Mouse (Mus musculus) forebrain, embryonic 10.5 days (tissue): ENCODE data around the gene Vav3. TPM values are rescaled to one million over a fixed set of nuclear protein-coding genes. Genes with fewer than 3 reads are reported as not detected.

ENCODE experiments used
- DNase-seq: peaks from one replicate; pipeline ENCODE4 v3.0.0-alpha.2; 2017; ENCODE audit warnings: low spot score; ENCODE audit errors: extremely low spot score
- H3K27ac ChIP-seq: fragments of 300-500 bp; sonication (generic); 2 replicates; pipeline ENCODE4 v1.5.1; 2016; ENCODE audit warnings: mild to moderate bottlenecking
- H3K27me3 ChIP-seq: fragments of 300-500 bp; sonication (generic); 2 replicates; pipeline ENCODE4 v1.6.1; 2016; ENCODE audit warnings: mild to moderate bottlenecking; ENCODE audit not compliant: poor library complexity, severe bottlenecking
- H3K36me3 ChIP-seq: fragments of 300-500 bp; sonication (generic); replicated peaks from 2 replicates; pipeline ENCODE4 v1.6.1; 2016; ENCODE audit warnings: mild to moderate bottlenecking, moderate library complexity
- H3K4me1 ChIP-seq: fragments of 300-500 bp; sonication (generic); 2 replicates; pipeline ENCODE4 v1.6.1; 2016
- H3K4me3 ChIP-seq: fragments of 300-500 bp; sonication (generic); 2 replicates; pipeline ENCODE4 v1.5.1; 2016; ENCODE audit warnings: mild to moderate bottlenecking, moderate library complexity
- H3K9me3 ChIP-seq: fragments of 300-500 bp; sonication (generic); 2 replicates; pipeline ENCODE4 v1.6.1; 2016; ENCODE audit warnings: mild to moderate bottlenecking, moderate library complexity
- WGBS: fragments of 180-500 bp; shearing (Covaris S2); methylation state at CpG from one replicate; pipeline ENCODE4 v1.1.7; 2016; 5-methylcytosine and 5-hydroxymethylcytosine counted together
- polyA plus RNA-seq: library from polyadenylated mRNA; unstranded; fragments of >200 nt; fragmentation: Nextera tagmentation; extraction: Ambion mirVana; gene quantifications from 2 replicates; pipeline ENCODE4 v1.2.1, GENCODE M21; 2016

Gene Vav3
- polyA plus RNA-seq, 1 experiment from 2014 or later = 4.1 TPM

GRCm38 (mm10) chr3:109585946-109586345 is 245.5 kb downstream of the Vav3 start:
- H3K4me3 ChIP-seq = no peak overlapping the region
- no peaks in the 10 kb centered on the region for H3K9me3 ChIP-seq
- H3K4me1 ChIP-seq = no peaks in the 10 kb centered on the region
- DNase-seq = no peak
- H3K27ac ChIP-seq = no peak overlapping the region
- H3K27me3 ChIP-seq = no peaks in the 10 kb centered on the region
- no peaks in the 10 kb centered on the region for H3K36me3 ChIP-seq

DNA sequence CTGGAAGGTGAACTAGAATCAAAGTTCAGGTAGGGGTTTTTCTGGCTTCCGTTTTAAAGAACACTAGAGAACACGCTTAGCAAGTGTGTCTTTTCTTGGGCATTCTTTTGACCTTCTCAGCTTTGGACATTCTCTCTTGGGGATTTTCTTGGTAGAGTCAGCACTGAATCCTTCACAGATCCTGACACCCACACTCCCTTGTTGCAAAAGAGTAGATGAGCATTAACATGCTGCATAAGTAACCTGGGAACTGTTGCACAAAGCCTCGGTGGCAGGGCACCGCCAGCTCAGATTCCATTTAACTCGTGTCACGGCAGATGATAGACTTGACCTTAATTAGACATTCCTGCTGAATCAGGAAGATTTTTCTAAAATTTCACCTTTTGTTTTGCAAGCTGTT is 252.5 kb downstream of the Vav3 start:
- Histone ChIP-seq H3K27ac (no peak overlapping the region), H3K9me3 (no peaks in the 10 kb centered on the region), H3K4me1 (no peaks in the 10 kb centered on the region), H3K36me3 (no peaks in the 10 kb centered on the region), H3K4me3 (no peak overlapping the region), H3K27me3 (no peaks in the 10 kb centered on the region)
- 89% methylated on average over 6 of the region's 6 CpGs for WGBS
- DNase-seq = no peak

DNA sequence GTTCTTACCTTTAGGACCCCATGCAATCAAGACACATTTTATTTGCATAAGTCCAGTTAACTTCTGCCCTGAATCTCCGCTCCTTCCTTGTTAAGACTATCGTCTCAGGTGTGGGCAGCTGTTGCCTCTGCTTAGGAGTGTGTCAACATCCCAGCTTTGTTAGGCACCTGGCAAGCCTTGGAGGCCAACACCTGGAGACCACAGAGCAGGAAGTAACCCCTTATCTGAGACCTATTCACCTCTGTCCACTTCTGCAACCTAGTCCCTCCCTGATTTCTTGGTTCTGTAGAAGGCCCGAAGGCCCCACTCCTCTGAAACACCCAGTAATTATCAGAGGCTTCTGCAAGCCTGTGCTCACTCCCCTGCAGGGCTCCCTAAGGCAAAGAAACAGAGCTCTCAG is 255.6 kb downstream of the Vav3 start:
- Histone ChIP-seq H3K27ac (no peak overlapping the region), H3K4me1 (no peaks in the 10 kb centered on the region)
- 84% methylated on average over 3 of the region's 3 CpGs for WGBS

DNA sequence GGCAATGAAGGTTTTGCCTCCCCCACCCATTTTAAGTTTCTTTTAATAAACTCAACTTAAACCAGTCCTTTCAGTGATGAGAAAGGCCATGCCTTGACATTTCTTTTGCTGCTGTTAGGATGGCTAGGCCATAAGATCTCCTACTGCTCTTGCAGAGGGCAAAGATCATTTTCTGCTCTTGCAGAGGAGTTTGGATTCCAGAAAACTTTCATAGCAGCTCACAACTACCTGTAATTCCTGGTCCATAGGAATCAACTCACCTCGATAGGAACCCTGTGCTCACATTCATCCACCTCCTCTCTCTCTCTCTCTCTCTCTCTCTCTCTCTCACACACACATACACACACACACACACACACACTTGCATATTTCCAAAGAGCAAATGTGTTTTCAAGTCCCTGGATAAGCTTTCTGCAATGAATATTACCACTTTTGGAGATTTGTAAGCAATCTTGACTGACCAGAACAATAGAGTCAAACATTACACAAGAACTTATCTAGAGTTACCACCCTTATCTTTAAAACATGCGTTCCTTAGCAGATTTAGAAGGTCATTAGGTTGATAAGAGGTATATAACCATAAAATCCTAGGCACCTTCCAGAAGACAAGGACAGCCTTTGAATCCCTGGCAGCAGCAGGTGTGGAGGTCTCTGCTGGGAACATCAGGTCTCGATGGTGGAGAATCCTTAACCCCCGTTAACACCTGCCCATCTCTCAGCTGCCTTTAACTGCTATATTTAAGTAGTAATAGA is 260.4 kb downstream of the Vav3 start:
- H3K36me3 ChIP-seq = no peaks in the 10 kb centered on the region
- no peaks in the 10 kb centered on the region for H3K9me3 ChIP-seq
- 95% methylated on average over 4 of the region's 4 CpGs for WGBS
- no peak overlapping the region for H3K4me3 ChIP-seq
- H3K4me1 ChIP-seq = no peaks in the 10 kb centered on the region
- no peak overlapping the region for H3K27ac ChIP-seq
- no peak for DNase-seq
- no peaks in the 10 kb centered on the region for H3K27me3 ChIP-seq

More for the DNA sequence above, 255.6 kb downstream of the Vav3 start:
- Histone ChIP-seq H3K9me3 (no peaks in the 10 kb centered on the region), H3K36me3 (no peaks in the 10 kb centered on the region), H3K27me3 (no peaks in the 10 kb centered on the region), H3K4me3 (no peak overlapping the region)
- DNase-seq = no peak

DNA sequence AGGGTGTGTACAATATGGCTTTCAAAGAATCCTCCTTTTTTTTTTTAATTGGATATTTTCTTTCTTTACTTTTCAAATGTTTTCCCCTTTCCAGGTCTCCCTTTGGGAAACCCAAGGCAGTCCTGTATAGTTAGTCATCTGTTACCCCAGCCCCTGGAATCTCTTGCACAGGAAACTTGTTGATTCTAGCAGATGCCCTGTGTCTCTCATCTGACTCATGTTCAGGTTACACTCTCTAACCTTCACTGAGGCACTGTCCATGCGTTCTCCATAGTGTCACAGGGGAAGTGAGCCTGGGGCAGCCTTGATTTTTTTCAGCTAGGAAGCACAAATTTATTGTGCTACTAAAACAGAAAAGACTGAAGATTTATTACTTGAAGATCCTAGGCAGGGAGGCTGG is 262.3 kb downstream of the Vav3 start:
- Histone ChIP-seq H3K4me3 (no peak overlapping the region), H3K4me1 (no peaks in the 10 kb centered on the region), H3K27ac (no peak overlapping the region), H3K9me3 (no peaks in the 10 kb centered on the region), H3K36me3 (no peaks in the 10 kb centered on the region), H3K27me3 (no peaks in the 10 kb centered on the region)
- DNase-seq = no peak
- 91% methylated on average over 1 of the region's 1 CpGs for WGBS

- Histone ChIP-seq H3K9me3 (no peaks in the 10 kb centered on the region), H3K36me3 (no peaks in the 10 kb centered on the region), H3K4me1 (no peaks in the 10 kb centered on the region), H3K4me3 (no peak overlapping the region), H3K27me3 (no peaks in the 10 kb centered on the region), H3K27ac (no peak overlapping the region)
- no peak for DNase-seq
- WGBS = 86% methylated on average over 2 of the region's 2 CpGs
These were observed 265.7 kb downstream of the Vav3 start for GRCm38 (mm10) chr3:109606121-109606520.

- DNase-seq = no peak
- H3K4me1 ChIP-seq = no peaks in the 10 kb centered on the region
- no peaks in the 10 kb centered on the region for H3K36me3 ChIP-seq
- no peak overlapping the region for H3K4me3 ChIP-seq
- H3K27me3 ChIP-seq = no peaks in the 10 kb centered on the region
- 74% methylated on average over 3 of the region's 3 CpGs for WGBS
- no peaks in the 10 kb centered on the region for H3K9me3 ChIP-seq
- H3K27ac ChIP-seq = no peak overlapping the region
These were observed 281.3 kb downstream of the Vav3 start for GRCm38 (mm10) chr3:109621721-109622120.

DNA sequence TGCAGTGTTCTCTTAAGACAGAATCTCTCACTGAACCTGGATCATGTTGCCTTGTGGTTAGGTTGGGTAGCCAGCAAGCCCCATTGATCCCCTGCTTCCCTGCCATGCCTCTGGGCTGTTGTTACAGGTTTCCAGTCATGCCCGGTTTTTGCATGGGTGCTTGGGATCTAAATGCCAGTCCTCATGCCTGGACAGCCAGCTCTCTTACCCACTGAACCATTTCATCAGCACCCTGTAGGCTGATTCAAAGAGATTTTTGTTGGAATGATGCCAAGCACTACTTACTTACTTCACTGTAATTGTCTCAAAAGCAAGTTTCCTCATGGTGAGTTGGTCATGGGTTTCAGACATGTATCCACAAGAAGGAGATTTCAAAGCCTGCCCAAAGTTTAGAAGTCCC is 281.9 kb downstream of the Vav3 start:
- H3K27me3 ChIP-seq = no peaks in the 10 kb centered on the region
- no peak overlapping the region for H3K27ac ChIP-seq
- DNase-seq = no peak
- H3K4me3 ChIP-seq = no peak overlapping the region
- H3K4me1 ChIP-seq = no peaks in the 10 kb centered on the region
- 87% methylated on average over 1 of the region's 1 CpGs for WGBS
- H3K9me3 ChIP-seq = no peaks in the 10 kb centered on the region
- no peaks in the 10 kb centered on the region for H3K36me3 ChIP-seq

- H3K27me3 ChIP-seq = no peaks in the 10 kb centered on the region
- H3K9me3 ChIP-seq = no peaks in the 10 kb centered on the region
- H3K4me3 ChIP-seq = no peak overlapping the region
- H3K4me1 ChIP-seq = no peaks in the 10 kb centered on the region
- H3K36me3 ChIP-seq = no peaks in the 10 kb centered on the region
- H3K27ac ChIP-seq = no peak overlapping the region
- no peak for DNase-seq
- WGBS = 69% methylated on average over 1 of the region's 1 CpGs
These were observed 282.4 kb downstream of the Vav3 start for GRCm38 (mm10) chr3:109622816-109623215.

DNA sequence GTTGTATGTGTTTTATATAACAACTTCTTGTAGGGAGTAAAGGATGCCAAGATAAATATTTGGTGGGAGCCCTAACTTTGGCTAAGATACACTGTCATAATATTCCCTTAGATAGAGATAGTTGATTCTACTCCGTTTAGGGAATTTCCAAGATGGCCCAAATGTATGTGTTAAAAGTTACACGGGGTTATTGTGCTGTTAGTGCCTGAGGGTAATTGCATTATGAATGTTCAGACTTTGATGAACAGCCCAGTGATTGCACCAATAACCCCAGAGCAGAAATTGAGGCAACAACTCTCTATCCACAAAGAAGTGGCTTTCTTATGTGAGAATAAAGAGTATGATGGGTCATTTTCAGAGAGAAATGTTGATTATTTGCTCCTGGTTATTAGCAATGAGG is 283.3 kb downstream of the Vav3 start:
- DNase-seq = no peak
- H3K36me3 ChIP-seq = no peaks in the 10 kb centered on the region
- H3K27ac ChIP-seq = no peak overlapping the region
- no peaks in the 10 kb centered on the region for H3K9me3 ChIP-seq
- 86% methylated on average over 2 of the region's 2 CpGs for WGBS
- no peaks in the 10 kb centered on the region for H3K27me3 ChIP-seq
- H3K4me1 ChIP-seq = no peaks in the 10 kb centered on the region
- no peak overlapping the region for H3K4me3 ChIP-seq

DNA sequence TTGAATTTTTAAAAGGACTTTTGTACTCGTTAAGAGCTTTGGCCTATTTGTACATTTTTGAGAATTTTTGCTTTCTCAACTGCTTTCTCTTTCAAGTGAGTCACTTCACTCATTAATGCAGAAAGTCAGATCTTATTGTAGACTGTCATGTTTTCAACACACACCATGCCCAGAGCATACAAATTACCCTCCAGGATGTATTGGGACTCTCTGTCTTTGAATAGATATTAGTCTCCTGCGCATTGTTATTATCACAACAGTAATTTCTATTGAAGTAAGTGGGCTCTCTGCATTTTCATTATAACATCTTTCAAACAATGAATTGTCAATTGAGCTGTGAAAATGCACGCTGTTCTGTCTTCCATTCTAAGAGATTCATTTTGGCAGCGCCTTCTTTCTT is 295.6 kb downstream of the Vav3 start:
- H3K4me3 ChIP-seq = no peak overlapping the region
- H3K27ac ChIP-seq = no peak overlapping the region
- no peaks in the 10 kb centered on the region for H3K27me3 ChIP-seq
- no peaks in the 10 kb centered on the region for H3K9me3 ChIP-seq
- WGBS = 73% methylated on average over 4 of the region's 4 CpGs
- H3K36me3 ChIP-seq = no peaks in the 10 kb centered on the region
- peaks cover 20% of the 10 kb centered on the region for H3K4me1 ChIP-seq
- DNase-seq = no peak

GRCm38 (mm10) chr3:109639386-109639785 is 298.9 kb downstream of the Vav3 start:
- 91% methylated on average over 1 of the region's 1 CpGs for WGBS
- H3K4me1 ChIP-seq = peaks cover 20% of the 10 kb centered on the region
- no peaks in the 10 kb centered on the region for H3K36me3 ChIP-seq
- no peaks in the 10 kb centered on the region for H3K9me3 ChIP-seq
- H3K4me3 ChIP-seq = no peak overlapping the region
- no peaks in the 10 kb centered on the region for H3K27me3 ChIP-seq
- no peak for DNase-seq
- no peak overlapping the region for H3K27ac ChIP-seq

DNA sequence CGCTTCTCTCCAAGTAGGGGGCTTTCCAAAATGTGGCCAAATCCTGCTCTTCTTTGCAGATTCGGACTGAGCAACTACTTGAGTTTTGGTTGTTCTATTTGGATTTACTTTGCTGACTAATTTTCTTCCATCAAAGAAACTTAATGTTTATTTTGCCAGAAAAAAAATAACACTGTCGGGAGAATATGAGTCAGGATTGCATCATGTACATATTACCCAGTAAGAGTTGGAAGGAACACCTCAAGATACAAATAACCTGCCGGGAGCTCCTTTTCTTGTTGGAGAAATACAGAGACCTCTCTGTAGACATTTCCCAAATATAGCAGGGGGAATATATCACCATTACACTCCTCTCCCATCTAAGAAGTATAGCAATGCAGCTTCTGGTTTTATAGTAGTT is 300.3 kb downstream of the Vav3 start:
- no peak overlapping the region for H3K27ac ChIP-seq
- 84% methylated on average over 4 of the region's 4 CpGs for WGBS
- no peaks in the 10 kb centered on the region for H3K9me3 ChIP-seq
- no peak overlapping the region for H3K4me3 ChIP-seq
- H3K36me3 ChIP-seq = no peaks in the 10 kb centered on the region
- DNase-seq = no peak
- no peaks in the 10 kb centered on the region for H3K27me3 ChIP-seq
- peaks cover 16% of the 10 kb centered on the region for H3K4me1 ChIP-seq

GRCm38 (mm10) chr3:109648242-109648641 is 307.8 kb downstream of the Vav3 start:
- H3K4me1 ChIP-seq = no peaks in the 10 kb centered on the region
- no peak overlapping the region for H3K4me3 ChIP-seq
- no peak for DNase-seq
- H3K9me3 ChIP-seq = no peaks in the 10 kb centered on the region
- no peaks in the 10 kb centered on the region for H3K27me3 ChIP-seq
- H3K36me3 ChIP-seq = no peaks in the 10 kb centered on the region
- 91% methylated on average over 2 of the region's 2 CpGs for WGBS
- H3K27ac ChIP-seq = no peak overlapping the region
